Mouse (Mus musculus): ENCODE measurements around the gene Fkbp7. TPM values are rescaled to one million over a fixed set of nuclear protein-coding genes. Genes with fewer than 3 reads are reported as not detected.

The Fkbp7 gene
- total RNA-seq (2021), result 1 to 10 TPM; 6.5 to 6.7 TPM

DNA sequence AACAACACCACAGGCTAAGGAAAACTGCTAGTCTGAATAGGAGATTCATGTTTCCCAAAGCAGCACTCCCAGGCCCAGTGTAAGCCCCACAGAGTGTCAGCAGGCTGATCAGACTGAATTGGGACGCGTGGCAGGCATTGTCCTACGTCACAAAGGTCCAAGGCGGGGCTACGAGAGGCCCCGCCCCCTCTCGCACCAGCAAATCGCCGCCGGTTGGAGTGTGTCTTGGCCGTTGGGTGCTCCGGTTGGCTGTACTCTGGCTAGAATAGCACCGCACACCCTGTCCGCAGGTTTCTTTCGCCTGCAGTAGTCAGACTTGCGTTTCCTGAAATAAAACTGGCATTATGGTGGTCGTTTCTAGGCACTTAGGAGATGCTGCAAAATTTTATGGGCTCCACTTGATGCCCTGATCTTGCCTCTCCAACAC is at the start of gene Fkbp7:
Fkbp7 (minus strand) TSS at position 151 of the 427 bp plus-strand sequence.
- DNase-seq, result peak; percentile 92
- intact Hi-C loops (cut with DNase I), result no loop called here

DNA sequence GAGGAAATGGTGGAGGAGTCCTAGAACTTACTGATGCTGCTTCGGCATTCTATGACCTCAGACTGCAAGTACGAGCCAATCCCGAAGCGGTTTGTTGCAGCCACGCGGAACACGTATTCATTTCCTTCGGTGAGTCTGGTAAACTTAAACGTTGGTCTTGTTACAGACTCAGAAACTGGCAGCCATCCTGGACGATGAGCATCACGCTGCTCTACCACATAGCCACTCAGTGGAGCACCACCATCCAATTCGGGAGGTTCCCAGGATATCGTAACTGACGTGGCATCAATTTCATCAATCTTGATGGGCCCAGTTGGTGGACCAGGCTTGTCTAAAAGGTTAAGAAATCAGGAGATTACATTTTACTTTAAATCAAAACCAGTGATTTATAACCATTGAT is 46.7 kb upstream of the Fkbp7 start:
- DNase-seq, result no peak
- intact Hi-C loops (cut with DNase I), result no loop called here

DNA sequence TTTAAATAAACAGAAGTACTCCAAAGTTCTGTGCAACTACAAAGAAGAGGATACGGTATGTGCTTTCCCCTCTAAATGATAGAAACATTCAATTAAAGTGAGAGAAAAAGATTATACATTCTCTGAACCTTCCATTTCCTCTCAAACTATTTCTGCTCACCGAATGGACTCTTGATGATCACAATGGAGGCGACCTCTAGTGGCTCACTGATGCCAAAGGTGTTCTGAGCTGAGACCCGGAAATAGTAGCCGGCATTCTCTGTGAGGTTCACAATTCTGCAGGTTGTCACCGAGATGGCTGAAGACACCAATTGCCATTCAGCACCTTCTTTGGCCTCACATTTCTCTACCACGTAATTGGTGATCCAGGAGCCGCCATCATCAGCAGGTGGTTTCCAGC is 42.1 kb upstream of the Fkbp7 start:
- intact Hi-C loops (cut with DNase I), result no loop called here
- no peak for DNase-seq

DNA sequence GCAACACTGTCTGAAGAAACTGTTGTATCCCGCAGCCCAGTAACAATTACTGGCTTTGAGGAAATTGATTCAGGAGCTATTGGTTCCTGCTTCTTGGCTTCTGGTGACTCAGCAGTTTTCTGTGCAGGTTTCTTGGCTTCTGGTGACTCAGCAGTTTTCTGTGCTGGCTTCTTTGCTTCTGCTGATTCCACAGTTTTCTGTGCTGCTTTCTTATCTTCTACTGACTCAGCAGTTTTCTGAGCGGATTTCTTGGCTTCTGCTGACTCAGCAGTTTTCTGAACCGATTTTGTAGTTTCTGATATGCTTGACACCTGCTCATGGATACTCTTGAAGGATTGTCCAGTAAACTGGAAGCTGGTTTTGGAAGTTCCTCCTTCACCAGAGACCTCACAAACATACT is 35.6 kb upstream of the Fkbp7 start:
- DNase-seq, result no peak
- intact Hi-C loops (cut with DNase I), result no loop called here

DNA sequence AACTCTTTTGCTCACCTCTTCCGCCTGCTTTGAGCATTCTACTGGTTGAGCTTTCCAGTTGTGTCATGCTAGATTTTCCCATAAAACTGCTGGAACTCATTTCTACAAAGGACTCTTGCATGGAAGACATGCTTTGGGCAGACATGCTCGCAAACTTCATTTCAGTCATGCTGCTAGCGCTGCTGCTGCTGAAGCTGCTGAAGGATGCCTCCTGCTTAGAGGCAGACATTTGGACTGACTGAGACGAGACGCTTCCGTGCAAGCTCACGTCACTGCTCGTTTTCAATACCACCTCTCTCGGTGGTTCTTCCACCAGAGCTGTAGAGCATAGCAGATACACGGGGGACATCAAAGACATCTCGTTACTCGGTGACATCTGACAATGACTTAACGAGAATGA is 32.7 kb upstream of the Fkbp7 start:
- no peak for DNase-seq
- intact Hi-C loops (cut with DNase I), result no loop called here

DNA sequence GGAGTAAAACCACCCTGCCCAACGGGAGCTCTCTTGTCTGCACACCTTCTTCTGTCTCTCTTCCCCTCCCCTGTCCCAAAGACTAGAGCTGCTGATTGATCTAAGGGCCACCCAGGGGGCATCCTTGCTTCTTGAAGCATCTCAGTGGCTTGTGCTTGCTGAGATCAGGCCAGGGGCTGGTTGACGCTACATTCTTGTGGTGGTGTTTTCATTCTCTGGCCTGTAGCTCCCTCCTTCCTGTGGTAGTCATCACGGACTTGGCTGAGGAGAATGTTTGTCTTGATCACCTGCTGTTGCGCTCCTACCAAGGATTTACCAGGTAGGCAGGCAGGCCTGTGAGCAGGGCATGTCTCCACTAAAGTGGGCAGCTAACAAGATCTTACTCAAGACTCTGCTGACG is 29.8 kb upstream of the Fkbp7 start:
- DNase-seq, result no peak
- intact Hi-C loops (cut with DNase I), result no loop called here

DNA sequence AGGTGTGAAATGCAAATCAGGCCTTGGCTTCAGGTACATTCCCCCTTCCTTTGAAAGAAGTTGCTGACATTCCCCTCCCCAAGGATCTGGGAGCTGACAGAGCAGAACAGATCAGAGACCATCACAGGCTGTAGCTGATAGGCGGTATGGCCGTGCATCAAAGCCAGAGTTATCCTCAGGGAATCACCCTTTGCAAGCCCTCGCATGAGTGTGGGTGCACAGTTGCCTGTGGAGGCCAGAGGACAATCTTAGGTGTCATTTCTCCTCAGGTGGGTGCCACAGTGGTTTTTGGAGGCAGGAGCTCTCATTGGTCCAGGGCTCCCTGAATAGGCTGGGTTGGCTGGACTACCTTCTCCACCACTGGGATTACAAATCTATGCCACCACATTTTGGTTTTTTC is 29.3 kb upstream of the Fkbp7 start:
- DNase-seq, result no peak
- intact Hi-C loops (cut with DNase I), result no loop called here

DNA sequence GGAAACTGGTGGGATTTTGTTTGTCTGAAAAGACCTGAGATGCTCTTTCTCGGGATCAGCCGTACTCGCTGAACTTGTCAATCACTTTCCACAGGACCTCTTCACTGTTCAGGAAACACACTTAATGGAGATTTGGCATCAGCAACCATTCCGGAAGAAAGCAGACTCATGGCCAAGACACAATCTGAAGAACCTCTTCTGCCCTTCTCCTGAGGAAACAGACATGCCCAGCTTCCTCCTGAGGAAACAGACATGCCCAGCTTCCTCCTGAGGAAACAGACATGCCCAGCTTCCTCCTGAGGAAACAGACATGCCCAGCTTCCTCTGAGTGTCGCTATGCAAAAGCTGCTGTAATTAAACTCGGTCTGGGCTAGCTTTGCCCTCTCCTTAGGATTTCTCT is 22.4 kb upstream of the Fkbp7 start:
- intact Hi-C loops (cut with DNase I), result no loop called here
- no peak for DNase-seq

DNA sequence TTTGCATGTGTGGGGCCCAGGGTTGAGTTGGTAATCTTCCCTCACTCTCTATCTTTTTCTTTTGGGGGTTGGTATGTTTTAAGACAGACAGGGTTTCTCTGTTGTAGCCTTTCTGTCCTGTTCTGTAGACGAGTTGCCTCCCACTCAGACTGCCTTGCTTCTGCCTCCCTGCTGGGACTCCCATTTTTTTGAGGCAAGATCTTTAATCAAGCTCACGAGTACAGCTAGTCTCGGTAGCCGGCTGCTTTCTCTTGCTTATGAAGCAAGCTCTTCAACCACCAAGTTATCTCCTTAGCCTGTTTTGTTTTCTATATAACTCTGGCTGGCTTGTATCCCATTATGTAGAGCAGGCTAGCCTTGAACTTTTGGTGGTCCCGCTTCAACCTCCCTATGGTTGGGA is 20.8 kb upstream of the Fkbp7 start:
- intact Hi-C loops (cut with DNase I), result no loop called here
- DNase-seq, result no peak

DNA sequence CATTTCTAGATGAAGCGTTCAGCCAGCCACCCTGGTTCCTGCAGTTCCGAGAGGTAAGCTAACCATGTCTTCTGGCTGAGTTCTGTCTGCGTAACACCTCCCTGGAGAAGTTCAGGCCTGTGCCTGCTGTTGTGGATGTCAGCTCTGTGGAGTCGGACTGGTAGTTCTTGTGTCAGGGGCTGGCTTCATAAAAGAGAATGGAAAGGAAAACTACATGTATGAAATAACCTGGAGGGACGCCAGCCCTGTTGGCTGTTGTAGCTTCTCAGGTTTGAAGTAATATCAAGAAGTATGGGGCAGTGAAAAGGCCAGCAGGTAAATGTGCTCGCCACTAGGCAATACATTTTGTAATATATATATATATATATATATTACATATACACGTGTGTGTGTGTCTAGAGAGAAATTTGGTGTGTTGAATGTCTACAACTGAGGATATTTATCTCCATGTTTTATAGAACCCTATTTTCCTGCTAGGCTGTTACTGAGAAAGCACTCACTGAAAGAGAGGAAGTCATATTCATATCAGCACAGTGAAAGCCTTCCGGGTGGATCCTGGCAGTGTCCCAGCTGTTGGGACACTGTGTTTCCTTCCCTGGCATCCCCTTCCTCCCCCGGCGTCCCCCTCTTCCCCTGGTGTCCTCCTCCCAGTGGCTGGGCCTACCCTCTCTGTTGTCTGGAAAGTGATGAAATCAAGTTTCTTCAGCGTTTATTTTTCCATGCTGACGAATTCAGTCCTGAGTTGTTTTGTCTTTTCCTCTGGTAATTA is 17.7 kb upstream of the Fkbp7 start:
- no peak for DNase-seq
- intact Hi-C loops (cut with DNase I), result no loop called here

DNA sequence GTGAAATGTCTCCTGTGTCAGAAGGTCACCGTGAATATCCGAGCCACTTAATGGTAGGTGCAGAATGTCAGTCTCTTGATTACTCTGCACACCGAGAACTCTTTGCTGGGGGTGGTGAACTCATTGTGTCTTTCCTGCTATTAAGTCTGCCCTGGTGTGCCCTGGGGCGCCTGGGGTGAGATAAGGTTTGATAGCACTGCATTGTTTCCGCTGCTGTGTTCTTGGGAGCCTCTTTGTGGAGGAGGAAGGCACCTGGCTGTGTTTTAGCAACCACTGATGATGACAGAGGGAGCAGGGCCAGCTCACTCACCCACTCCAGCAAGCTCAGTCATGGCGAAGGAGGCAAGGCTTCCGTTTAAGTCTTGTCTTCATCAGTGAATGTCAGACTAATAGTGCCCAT is 15.2 kb upstream of the Fkbp7 start:
- DNase-seq, result no peak

DNA sequence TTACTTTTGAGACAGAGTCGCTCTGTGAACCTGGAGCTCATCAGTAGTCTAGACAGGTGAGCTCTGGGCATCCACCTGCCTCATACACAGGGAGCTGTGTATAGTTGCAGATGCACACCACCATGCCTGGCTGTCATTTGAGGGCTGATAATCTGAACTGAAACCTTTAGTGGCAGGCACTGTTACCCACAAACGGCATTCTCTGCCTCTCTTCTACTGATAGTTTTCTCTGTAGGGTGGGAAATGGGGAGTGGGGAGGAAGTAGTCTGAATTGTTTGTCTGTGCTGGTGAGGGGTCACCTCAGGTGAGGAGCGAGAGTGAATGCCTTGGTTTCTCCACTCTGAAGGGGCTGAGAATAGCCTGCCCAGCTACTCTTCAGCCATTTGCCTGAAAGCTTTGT is 14.7 kb upstream of the Fkbp7 start:
- intact Hi-C loops (cut with DNase I), result no loop called here
- DNase-seq, result no peak

More for the DNA sequence above, 15.2 kb upstream of the Fkbp7 start:
- intact Hi-C loops (cut with DNase I), result no loop called here

DNA sequence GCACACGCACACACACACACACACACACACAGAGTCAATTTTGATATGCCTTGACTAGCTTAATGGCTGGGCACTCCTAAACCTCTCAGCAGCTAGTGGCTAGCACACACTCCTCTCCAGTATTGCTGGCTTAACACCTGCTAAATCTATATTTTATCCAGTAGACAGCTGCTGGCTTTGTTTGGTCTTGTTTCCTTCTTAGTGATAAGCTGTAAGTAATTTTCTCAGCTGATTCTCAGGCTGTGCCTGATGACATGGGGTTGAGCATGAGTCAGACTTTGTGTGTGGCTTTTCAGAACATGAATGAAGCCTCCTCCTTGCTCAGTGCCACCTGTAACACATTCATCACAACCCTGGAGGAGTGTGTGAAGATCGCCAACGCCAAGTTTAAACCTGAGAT is 14.1 kb upstream of the Fkbp7 start:
- no peak for DNase-seq
- intact Hi-C loops (cut with DNase I), result no loop called here

DNA sequence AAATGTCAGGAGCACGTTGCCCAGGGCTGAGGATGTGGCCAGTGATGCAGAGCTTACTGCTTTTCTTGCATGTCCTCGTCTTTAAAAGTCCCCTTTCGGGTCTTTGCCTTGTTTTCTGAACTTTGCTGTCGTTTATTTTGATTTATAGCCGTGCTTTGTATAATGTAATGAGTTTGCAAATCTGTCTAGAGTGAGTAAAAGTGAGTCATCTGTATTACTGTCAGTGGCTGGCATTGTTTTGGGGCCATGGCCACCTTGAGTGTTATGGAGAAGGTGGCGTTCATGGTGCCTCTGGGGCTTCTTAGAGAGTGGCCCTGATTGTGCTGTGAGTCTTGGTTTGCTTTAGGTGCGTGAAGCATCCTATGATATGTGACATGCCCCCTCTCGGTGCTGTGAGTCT is 9.4 kb upstream of the Fkbp7 start:
- DNase-seq, result no peak
- intact Hi-C loops (cut with DNase I), result no loop called here

DNA sequence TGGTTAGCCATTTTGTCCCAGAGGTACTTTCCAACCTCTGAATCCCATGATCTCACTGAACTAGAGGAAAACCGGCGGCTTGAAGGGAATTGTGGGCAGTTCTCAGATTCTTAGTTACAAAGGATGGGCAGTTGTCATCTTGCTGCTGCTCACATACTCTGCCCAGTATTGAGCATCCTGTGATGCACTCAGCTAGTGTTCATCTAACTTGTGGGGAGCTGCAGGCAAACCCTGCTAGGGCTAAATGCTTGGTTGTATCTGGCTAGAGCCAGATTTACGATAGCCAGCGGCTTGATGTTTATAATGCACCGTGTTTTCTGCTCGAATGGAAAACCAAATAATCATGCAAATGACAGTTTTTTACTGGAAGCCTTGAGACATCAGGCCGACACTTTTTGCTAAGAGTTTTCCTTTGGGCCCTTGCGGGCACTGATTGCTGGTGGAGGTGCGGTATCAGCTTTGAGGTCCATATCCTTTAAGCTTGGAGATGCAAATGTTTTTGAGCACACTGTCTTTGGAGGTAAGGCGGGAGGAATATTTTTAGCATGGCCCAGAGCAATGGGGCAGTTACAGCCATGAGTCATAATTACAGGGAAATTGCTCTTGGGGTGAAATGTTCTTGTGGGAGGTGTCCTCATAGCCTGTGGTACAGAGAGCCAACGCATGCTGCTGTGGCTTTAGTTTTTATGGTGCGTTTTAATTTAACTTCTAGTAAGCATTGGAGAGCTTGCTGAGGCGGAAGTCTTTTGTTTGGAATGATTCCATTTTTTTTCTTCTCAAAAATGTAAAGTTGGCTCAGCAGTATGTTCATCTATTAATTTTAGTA is 3.7 kb upstream of the Fkbp7 start:
- intact Hi-C loops (cut with DNase I), result no loop called here
- no peak for DNase-seq

DNA sequence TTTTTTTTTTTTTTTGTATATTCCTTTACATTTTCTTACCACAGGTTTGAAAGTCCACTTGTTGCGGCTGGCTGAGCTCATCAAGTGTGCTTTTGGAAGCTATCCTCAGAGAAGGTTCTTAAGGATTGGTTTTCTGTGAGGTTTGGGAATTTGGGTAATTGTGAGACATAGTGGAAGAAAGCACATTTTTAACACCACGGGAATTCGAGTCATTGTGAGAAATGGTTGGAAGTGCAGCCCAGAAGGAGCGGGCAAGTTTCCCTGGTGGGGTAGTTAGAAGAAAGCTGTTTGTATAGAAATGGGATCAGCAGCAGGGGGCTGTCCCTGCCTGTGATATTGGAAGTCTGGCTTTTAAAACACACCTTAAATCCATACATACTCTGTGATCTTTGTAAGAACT is 3.0 kb upstream of the Fkbp7 start:
- no peak for DNase-seq
- intact Hi-C loops (cut with DNase I), result no loop called here

DNA sequence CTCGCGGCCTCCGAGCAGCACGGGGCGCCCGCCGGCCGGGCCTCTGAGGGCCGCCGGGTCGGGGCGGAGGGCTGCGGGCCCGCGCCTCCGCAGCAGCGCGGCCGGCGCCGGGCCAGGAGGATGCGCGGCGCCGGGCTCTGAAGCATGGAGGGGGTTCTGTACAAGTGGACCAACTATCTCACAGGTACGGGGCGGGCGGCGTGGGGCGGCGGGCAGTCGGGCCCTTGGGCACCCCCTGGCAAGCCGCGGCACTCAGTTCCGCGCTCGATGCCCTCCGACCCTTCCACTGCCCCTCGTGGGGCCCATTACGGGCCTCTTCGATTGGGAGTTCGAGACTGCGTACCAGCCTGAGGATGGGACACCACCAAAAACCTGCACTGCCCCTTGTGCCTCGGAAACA is 2.5 kb upstream of the Fkbp7 start:
- peak; percentile 33 for DNase-seq
- intact Hi-C loops (cut with DNase I), result no loop called here

DNA sequence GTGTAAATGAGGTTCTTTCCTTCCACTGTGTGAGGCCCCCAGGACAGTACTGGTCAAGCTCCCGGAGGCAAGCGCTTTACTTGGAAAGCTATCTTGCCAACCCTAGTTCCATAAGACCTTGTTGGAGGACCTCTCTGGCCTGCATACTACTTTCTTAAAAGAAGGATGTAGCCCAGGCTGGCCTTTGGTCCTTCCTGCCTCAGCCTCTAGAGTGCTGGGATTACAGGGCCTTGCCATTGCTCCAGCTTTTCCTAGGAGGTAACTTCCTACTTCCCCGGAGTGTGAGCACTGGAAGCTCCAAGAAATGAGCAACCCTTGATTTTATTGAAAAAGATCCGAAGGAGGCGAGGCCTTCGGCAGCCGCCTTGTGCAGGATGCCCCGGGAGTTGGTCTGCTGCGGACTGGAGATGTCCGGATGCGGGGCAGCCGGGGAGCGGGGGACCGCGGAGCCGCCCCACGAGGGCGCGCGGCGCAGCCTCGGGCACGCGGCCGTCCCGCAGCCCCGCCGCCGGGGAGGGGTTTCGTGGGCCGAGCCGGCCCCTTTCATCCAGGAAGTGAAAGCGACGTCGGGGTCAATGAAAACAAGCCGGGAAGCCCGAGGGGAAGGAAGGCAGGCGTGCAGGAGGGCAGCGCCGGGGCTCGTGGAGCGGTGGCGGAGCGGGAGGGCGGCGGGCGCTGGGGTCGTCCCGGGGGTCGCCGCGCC is 2.0 kb upstream of the Fkbp7 start, which contains the start of gene Plekha3:
Plekha3 (plus strand) TSS at position 557 of the 703 bp plus-strand sequence.
- DNase-seq, result peak; percentile 84
- intact Hi-C loops (cut with DNase I), result no loop called here

DNA sequence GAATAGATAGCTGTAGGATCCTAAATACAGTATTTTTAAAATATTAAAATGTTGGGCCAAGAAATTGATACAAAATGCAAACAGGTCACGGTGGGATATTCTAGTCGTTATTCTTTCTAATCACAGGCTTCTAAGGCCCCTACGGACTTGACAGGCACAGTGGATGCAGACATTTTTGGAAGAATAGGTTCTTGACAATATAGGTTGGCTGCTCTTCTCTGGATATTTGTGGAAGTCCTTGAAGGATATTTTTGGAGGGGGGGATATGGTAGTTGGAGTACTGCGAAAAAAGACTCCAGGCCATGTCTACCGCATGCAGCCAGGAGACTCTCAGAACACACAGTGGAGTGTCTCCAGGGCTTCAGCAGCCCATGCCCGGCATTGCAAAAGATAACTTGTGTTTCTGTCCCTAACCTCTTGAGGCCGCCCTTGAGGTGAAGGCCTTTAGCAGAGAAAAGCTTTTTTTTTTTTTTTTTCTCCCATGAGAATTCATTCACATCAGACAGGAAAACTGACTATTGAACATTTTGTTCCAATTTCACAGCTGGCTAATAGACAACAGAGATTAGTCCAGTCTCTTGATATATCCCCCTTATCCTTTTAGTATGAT is 661 bp upstream of the Fkbp7 start:
- intact Hi-C loops (cut with DNase I), result no loop called here
- peak; percentile 47 for DNase-seq

DNA sequence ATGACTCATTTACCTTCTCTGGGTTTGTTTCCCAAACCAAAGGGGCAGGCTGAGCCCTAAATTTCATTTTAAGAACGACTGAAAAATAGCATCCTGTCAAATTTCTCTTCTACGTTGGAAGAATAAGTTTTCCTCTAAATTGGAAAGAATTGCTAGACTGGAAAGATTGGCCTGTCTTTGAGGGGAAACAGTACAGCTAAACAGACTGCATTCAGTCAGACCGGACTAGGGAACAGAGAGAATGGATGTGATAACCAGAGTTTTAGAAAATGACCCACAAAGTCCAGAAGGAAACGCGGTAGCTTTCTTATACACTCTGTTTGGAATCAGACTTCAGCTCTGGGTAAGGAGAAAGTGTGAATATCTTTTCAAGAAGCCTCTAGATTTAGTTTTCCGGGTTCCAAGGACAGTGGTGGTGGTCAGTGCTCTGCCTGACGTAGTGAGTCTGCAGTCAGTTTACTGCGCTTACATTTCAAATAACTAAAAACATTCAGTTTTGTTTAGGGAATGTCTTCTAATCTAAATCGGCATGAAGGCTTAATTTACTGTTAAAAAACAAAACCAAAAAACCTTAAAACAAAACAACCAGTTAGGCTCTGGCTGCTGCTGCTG is 676 bp downstream of the Fkbp7 start:
- DNase-seq, result no peak
- intact Hi-C loops (cut with DNase I), result no loop called here

DNA sequence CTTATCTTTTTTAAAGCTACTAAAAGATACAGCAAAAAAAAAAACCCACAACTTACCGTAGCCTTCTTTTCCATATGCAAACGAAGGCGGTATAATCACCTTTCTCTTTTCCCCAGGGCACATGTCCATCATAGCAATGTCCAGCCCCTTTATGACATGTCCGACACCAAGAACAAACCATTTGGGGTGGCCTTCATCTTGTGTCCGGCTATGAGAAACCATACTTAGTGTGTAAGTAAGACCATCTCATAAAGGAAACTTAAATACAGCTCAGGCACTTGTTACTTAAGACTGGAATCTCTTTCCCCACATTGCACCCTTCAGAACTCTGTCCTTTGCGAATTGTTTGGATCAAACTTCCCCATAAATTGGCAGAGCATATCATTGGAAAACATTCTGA is 1.3 kb downstream of the Fkbp7 start:
- intact Hi-C loops (cut with DNase I), result no loop called here
- no peak for DNase-seq

Measured in left cerebral cortex, postnatal 4 days (tissue).